Mouse (Mus musculus) colon, adult 2 months (tissue): ENCODE measurements around the gene Axin1. TPM values are rescaled to one million over a fixed set of nuclear protein-coding genes. Genes with fewer than 3 reads are reported as not detected.

Experiments
- polyA plus RNA-seq: library from polyadenylated mRNA; depleted of rRNA; stranded (reverse); fragments of >200 nt; gene quantifications from 2 replicates; pipeline ENCODE4 v1.2.3, GENCODE M21; 2012; rRNA removed

The Axin1 gene
- polyA plus RNA-seq: 16.4 and 17.1 TPM in 2 replicates

DNA sequence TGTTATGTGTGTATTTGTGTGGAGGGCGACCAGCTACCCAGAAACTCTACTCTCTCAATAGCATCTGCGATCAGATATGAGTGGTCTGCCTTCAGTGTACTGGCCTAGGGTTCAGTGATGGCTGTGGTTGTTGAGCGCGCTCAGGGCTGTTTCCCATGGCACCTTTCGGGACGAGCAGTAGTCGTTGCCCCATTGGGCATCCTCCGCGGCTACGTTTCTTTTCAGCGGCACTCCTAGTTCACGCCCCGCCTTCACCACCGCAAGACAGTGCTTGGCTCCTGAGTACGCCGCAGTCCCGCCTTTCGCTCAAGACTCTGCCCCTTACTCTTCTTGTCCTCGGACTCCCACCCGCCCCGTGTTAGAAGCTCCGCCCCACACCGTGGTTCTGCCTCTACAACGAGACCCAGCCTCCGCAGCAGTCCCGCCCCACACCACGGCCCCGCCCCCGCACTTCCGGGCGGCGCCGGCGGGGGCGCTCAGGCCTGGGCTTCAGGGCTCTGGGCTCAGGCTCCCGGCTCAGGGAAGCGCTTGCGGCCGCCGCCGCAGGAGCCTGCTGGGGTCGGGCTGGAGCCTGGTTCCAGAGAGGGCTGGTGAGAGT lies at the start of gene Axin1:
Axin1 (plus strand) TSS at position 450 of the 598 bp plus-strand sequence.

GRCm38 (mm10) chr17:26089905-26090632 lies 48.4 kb upstream of the Axin1 start, which contains the start of gene Decr2:
Gene Decr2, minus strand, starts transcription at chr17:26090337.

DNA sequence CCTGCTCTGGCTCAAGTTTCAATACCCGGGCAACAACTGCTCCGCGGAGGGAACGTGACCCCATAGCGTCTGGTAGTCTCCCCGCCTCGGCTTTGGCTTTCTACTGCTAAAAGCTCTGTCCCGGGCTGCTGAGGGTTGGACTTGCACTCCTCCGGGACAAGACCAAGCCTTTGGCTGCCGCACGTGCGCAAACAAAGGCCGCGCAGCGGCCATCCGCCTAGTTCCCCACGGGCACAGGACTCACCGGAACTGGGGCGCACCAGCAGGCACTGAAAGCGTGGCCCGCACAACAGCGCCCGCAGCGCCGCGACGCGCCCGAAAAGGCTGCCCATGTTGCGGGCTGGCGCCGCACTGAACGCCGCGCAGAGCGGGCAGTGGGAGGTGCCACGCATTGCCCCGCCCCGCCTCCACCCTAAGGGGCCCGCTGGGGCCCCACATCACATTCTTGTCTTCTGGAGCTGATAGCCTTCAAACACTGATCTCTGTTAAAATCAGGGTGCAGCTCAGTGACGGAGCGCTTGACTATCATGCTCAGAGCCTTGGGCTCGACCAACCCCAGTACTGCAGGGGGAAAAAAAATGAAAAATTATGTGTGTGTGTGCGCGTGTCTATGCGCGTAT lies 43.3 kb upstream of the Axin1 start, which contains the start of gene Nme4:
Nme4 (minus strand) TSS at position 482 of the 620 bp plus-strand sequence.

GRCm38 (mm10) chr17:26113181-26113948 lies 25.1 kb upstream of the Axin1 start, which contains the start of gene Tmem8:
Gene Tmem8, plus strand, starts transcription at chr17:26113299.

GRCm38 (mm10) chr17:26123267-26123684 lies 15.2 kb upstream of the Axin1 start, which contains the start of gene Mrpl28:
Gene Mrpl28, plus strand, starts transcription at chr17:26123500.

GRCm38 (mm10) chr17:26198892-26199291 lies 60.4 kb downstream of the Axin1 start, which contains the start of gene Pdia2:
Gene Pdia2, minus strand, starts transcription at chr17:26199087.

DNA sequence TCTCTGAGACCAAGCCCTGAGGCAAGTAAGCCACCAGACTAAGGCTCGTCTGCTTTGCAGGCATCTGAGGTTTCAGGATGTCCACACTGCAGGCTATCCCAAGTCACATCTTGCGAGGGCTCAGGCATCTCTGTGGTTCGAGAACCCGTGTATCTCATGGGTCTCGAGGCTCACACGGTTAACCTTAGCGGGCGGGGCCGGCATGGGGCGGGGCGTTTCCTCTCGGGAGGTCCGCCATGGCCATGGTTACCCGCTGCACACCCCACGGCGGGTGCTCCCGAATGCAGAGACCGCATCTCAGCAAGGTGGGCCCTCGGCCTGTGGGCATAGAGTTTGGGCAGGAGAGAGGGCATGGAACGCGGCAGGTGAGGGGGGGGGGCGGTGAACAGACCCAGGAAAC lies 64.2 kb downstream of the Axin1 start, which contains the start of gene Rgs11:
Rgs11 (plus strand) TSS at position 215 of the 400 bp plus-strand sequence.

DNA sequence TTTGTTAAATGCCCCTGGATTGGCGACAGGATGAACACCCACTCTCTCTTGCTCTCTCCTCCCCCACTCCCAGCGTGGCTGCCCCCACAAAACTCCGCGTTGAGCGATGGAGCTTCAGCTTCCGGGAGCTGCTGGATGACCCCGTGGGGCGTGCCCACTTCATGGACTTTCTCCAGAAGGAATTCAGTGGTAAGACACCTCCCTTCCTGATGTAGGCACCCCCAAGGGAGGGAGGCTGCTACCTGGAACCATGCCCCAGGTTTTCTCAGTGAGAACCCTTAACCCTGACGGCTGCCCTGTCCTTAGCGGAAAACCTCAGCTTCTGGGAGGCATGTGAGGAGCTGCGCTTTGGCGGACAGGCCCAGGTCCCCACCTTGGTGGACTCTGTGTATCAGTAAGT lies 69.2 kb downstream of the Axin1 start, which contains the start of gene Arhgdig:
Arhgdig (minus strand) TSS at position 101 of the 400 bp plus-strand sequence.

DNA sequence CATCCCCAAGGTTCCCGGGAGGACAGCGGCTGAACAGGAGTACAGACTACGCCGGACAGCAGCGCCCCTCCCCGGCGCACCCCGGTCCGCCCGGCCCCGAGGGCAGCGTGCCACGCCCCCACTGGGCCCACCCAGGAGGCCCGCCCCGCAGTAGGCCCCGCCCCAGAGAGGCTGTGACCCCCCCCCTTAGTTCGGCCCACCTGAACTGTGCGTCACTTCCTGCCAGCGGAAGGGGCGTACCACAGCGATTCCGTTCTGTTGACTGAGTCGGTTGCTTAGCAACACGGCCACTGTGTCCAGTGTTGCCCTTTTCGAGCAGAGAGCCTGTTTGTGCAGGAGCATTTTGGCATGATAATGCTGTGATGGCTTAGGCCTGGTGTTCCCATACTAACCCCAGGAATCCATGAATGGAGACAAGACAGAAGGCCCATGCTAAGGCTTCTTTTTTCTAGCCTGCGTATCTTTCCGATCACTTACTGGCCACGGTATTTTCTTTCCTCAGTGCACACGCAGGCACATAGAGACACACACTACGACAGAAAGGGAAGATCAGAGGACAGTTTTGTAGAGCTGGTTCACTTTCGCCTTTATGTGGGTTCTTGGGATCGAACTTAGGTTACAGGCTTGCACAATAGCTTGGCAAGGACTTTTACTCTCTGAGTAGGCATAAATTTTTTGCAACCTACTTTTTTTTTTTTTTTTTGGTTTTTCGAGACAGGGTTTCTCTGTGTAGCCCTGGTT lies 105.8 kb downstream of the Axin1 start, which contains the start of gene Fam234a:
Fam234a (minus strand) TSS at position 142 of the 741 bp plus-strand sequence.

Other genes starting within 250 kb of the Axin1 start
- gene Rab40c, start 219.0 kb upstream of the Axin1 start, polyA plus RNA-seq: 53.2 and 56.8 TPM in 2 replicates
- gene Pigq, start 193.8 kb upstream of the Axin1 start, polyA plus RNA-seq: 111 and 122 TPM in 2 replicates
- gene Nhlrc4, start 193.7 kb upstream of the Axin1 start, polyA plus RNA-seq: not detected in 2 replicates
- 0.10 TPM in 1 of 2 replicates, not detected in the other for gene A930017K11Rik, start 186.1 kb upstream of the Axin1 start, polyA plus RNA-seq
- 50.6 and 50.9 TPM in 2 replicates for gene Capn15, start 152.9 kb upstream of the Axin1 start, polyA plus RNA-seq
- 25.1 and 27.4 TPM in 2 replicates for gene Rab11fip3, start 69.1 kb upstream of the Axin1 start, polyA plus RNA-seq
- gene Decr2, start 48.4 kb upstream of the Axin1 start, polyA plus RNA-seq: 21.1 and 26.3 TPM in 2 replicates
- 15.7 and 16.6 TPM in 2 replicates for gene Nme4, start 43.1 kb upstream of the Axin1 start, polyA plus RNA-seq
- gene Tmem8, start 25.4 kb upstream of the Axin1 start, polyA plus RNA-seq: 261 and 361 TPM in 2 replicates
- 87.5 and 93.2 TPM in 2 replicates for gene Mrpl28, start 15.2 kb upstream of the Axin1 start, polyA plus RNA-seq
- 23.2 TPM in 1 of 2 replicates, not detected in the other for gene Pdia2, start 60.4 kb downstream of the Axin1 start, polyA plus RNA-seq
- gene Rgs11, start 64.3 kb downstream of the Axin1 start, polyA plus RNA-seq: 21.4 and 22.3 TPM in 2 replicates
- gene Arhgdig, start 69.1 kb downstream of the Axin1 start, polyA plus RNA-seq: 3.7 and 8.9 TPM in 2 replicates
- 210 and 239 TPM in 2 replicates for gene Fam234a, start 105.6 kb downstream of the Axin1 start, polyA plus RNA-seq
- gene Luc7l, start 114.2 kb downstream of the Axin1 start, polyA plus RNA-seq: 13.9 and 19.6 TPM in 2 replicates